Mouse (Mus musculus) CH12.LX (cell line): Measurements from ENCODE around the gene Cyp26a1. TPM values are rescaled to one million over a fixed set of nuclear protein-coding genes. Genes with fewer than 3 reads are reported as not detected.

Experiments
- DNase-seq: peaks from one replicate; pipeline ENCODE4 v3.0.0-alpha.2; 2013; ENCODE audit errors: extremely low read depth
- H3K27ac ChIP-seq: 2 replicates; pipeline ENCODE4 v1.5.1; 2012; ENCODE audit warnings: low read depth, mild to moderate bottlenecking, control low read depth, moderate library complexity; ENCODE audit not compliant: insufficient read depth
- H3K27me3 ChIP-seq: replicated peaks from 2 replicates; pipeline ENCODE3; 2012; ENCODE audit warnings: inconsistent platforms
- H3K36me3 ChIP-seq, 2 experiments: replicated peaks in 1 of 2; 2 replicates each; pipeline versions ENCODE3 to v1.6.1; 2012; ENCODE audit warnings: inconsistent platforms in 1 of 2, low read length in 1 of 2, mild to moderate bottlenecking in 1 of 2, mixed read lengths in 1 of 2, moderate library complexity in 1 of 2; ENCODE audit not compliant: control insufficient read depth in 1 of 2, insufficient read depth in 1 of 2
- H3K4me1 ChIP-seq, 2 experiments: 2 replicates each; pipeline ENCODE4 v1.6.1; 2012; ENCODE audit warnings: inconsistent platforms in 1 of 2, moderate library complexity in 1 of 2; ENCODE audit not compliant: insufficient read depth in 2 of 2, control insufficient read depth in 1 of 2
- H3K4me2 ChIP-seq: 2 replicates; pipeline ENCODE4 v1.6.1; 2012; ENCODE audit warnings: low read depth, mild to moderate bottlenecking, control low read depth; ENCODE audit not compliant: poor library complexity, insufficient read depth, severe bottlenecking
- H3K4me3 ChIP-seq, 3 experiments: fragments of 150-350 bp in 1 of 3; sonication (generic) in 1 of 3; replicated peaks in 1 of 3; 2 replicates each; pipeline versions ENCODE3 to v1.5.1; 2011 to 2012; ENCODE audit warnings: low read depth in 2 of 3, low read length in 2 of 3, mild to moderate bottlenecking in 2 of 3, moderate library complexity in 2 of 3, control low read depth in 1 of 3, improper control_type of control experiment in 1 of 3, inconsistent platforms in 1 of 3, mixed read lengths in 1 of 3; ENCODE audit not compliant: poor library complexity in 1 of 3
- H3K79me2 ChIP-seq: replicated peaks from 2 replicates; pipeline ENCODE4 v1.6.1; 2012; ENCODE audit warnings: mild to moderate bottlenecking, moderate library complexity; ENCODE audit not compliant: control insufficient read depth, poor library complexity, insufficient read depth, severe bottlenecking; ENCODE audit errors: extremely low read depth
- H3K9ac ChIP-seq: 2 replicates; pipeline ENCODE4 v1.6.1; 2012; ENCODE audit warnings: low read depth, mild to moderate bottlenecking, control low read depth, moderate library complexity; ENCODE audit not compliant: insufficient read depth
- H3K9me3 ChIP-seq: replicated peaks from 2 replicates; pipeline ENCODE3; 2012; ENCODE audit warnings: low read length, inconsistent platforms, mixed read lengths
- BHLHE40 ChIP-seq: IDR thresholded peaks from 2 replicates; pipeline ENCODE4 v1.6.1; 2011; ENCODE audit warnings: mild to moderate bottlenecking, low read depth, low read length, improper control_type of control experiment
- CHD2 ChIP-seq: IDR thresholded peaks from 2 replicates; pipeline ENCODE4 v1.6.1; 2011; ENCODE audit warnings: low read length, improper control_type of control experiment
- CTCF ChIP-seq, 2 experiments: IDR thresholded peaks in 1 of 2; conservative IDR thresholded peaks in 1 of 2; 2 replicates each; pipeline ENCODE4 v1.5.1; 2011 to 2012; ENCODE audit warnings: low read depth in 2 of 2, low read length in 2 of 2, improper control_type of control experiment in 1 of 2, inconsistent platforms in 1 of 2, mild to moderate bottlenecking in 1 of 2, moderate library complexity in 1 of 2
- ELF1 ChIP-seq: IDR thresholded peaks from 2 replicates; pipeline ENCODE4 v1.6.1; 2014; ENCODE audit warnings: low read depth, mild to moderate bottlenecking, inconsistent platforms, low read length, improper control_type of control experiment
- GABPA ChIP-seq: IDR thresholded peaks from 2 replicates; pipeline ENCODE4 v1.6.1; 2012; ENCODE audit warnings: low read depth, low read length, improper control_type of control experiment, inconsistent platforms; ENCODE audit not compliant: insufficient replicate concordance
- MAFK ChIP-seq: IDR thresholded peaks from 2 replicates; pipeline ENCODE4 v1.6.1; 2011; ENCODE audit warnings: low read length, improper control_type of control experiment; ENCODE audit not compliant: insufficient replicate concordance
- MAZ ChIP-seq: IDR thresholded peaks from 2 replicates; pipeline ENCODE4 v1.6.1; 2012; ENCODE audit warnings: low read depth, mild to moderate bottlenecking, inconsistent platforms, low read length, improper control_type of control experiment, moderate library complexity
- MXI1 ChIP-seq: IDR thresholded peaks from 2 replicates; pipeline ENCODE4 v1.6.1; 2011; ENCODE audit warnings: mild to moderate bottlenecking, low read depth, low read length, improper control_type of control experiment
- MYC ChIP-seq: IDR thresholded peaks from 2 replicates; pipeline ENCODE4 v1.6.1; 2011; ENCODE audit warnings: low read depth, mild to moderate bottlenecking, improper control_type of control experiment, low read length
- POLR2A ChIP-seq: IDR thresholded peaks from 2 replicates; pipeline ENCODE4 v1.6.1; 2011; ENCODE audit warnings: low read depth, mild to moderate bottlenecking, improper control_type of control experiment, low read length
- POLR2AphosphoS2 ChIP-seq: IDR thresholded peaks from 2 replicates; pipeline ENCODE4 v1.6.1; 2011; ENCODE audit warnings: low read depth, low read length, improper control_type of control experiment
- RCOR1 ChIP-seq: conservative IDR thresholded peaks from 2 replicates; pipeline ENCODE4 v1.6.1; 2012; ENCODE audit warnings: low read depth, mild to moderate bottlenecking, inconsistent platforms, low read length, improper control_type of control experiment
- TCF12 ChIP-seq: IDR thresholded peaks from 2 replicates; pipeline ENCODE4 v1.6.1; 2014; ENCODE audit warnings: low read depth, mild to moderate bottlenecking, inconsistent platforms, low read length, improper control_type of control experiment
- UBTF ChIP-seq: IDR thresholded peaks from 2 replicates; pipeline ENCODE4 v1.6.1; 2012; ENCODE audit warnings: low read depth, mild to moderate bottlenecking, inconsistent platforms, low read length, improper control_type of control experiment, moderate library complexity
- USF1 ChIP-seq: IDR thresholded peaks from 2 replicates; pipeline ENCODE4 v1.6.1; 2014; ENCODE audit warnings: low read depth, mild to moderate bottlenecking, inconsistent platforms, low read length, improper control_type of control experiment
- USF2 ChIP-seq: conservative IDR thresholded peaks from 2 replicates; pipeline ENCODE4 v1.6.1; 2011; ENCODE audit warnings: low read depth, low read length, improper control_type of control experiment
- ZC3H11A ChIP-seq: IDR thresholded peaks from 2 replicates; pipeline ENCODE4 v1.6.1; 2012; ENCODE audit warnings: low read depth, mild to moderate bottlenecking, inconsistent platforms, low read length, improper control_type of control experiment
- ZMIZ1 ChIP-seq: IDR thresholded peaks from 2 replicates; pipeline ENCODE4 v1.6.1; 2012; ENCODE audit warnings: low read depth, mild to moderate bottlenecking, inconsistent platforms, low read length, improper control_type of control experiment
- dilution Hi-C: fragments of 300-500 bp; cut with MboI; formaldehyde crosslinking; loops from 2 replicates; pipeline ENCODE4 v1.14.3; 2020; ENCODE audit warnings: low sequenced_read_pairs; ENCODE audit not compliant: extremely low pct_unique_long_range_greater_than_20kb, extremely low pct_ligation_motif_present
- in situ Hi-C: fragments of 300-500 bp; cut with MboI; formaldehyde crosslinking; loops from 3 replicates; pipeline ENCODE4 v1.14.3; 2019; ENCODE audit warnings: low sequenced_read_pairs, low pct_ligation_motif_present, low pct_unique_long_range_greater_than_20kb, mixed read lengths
- polyA plus RNA-seq: library from polyadenylated mRNA; unstranded; fragments of >175 nt; gene quantifications from 2 replicates; pipeline ENCODE4 v1.2.1, GENCODE M21; 2012; ENCODE audit warnings: low read depth; ENCODE audit not compliant: insufficient read length
- total RNA-seq, 2 experiments: library from RNA; depleted of rRNA; stranded (reverse); fragments of 300-350 nt in 1 of 2; fragments of >200 nt in 1 of 2; gene quantifications; 2 replicates each; pipeline ENCODE4 v1.2.3; 2012 to 2014

The Cyp26a1 gene
- total and polyA plus RNA-seq, 3 experiments, result 0.17 TPM; not detected in 2

- in situ Hi-C loops, result no loop called here
- dilution Hi-C loops, result no loop called here
- DNase-seq, result no peak
- no peaks in the 10 kb centered on the region for H3K27me3 ChIP-seq
- H3K9me3 ChIP-seq, result no peaks in the 10 kb centered on the region
- peaks cover 0 to 5% of the 10 kb centered on the region in 2 experiments; a peak in 1 of 4 replicates for H3K4me1 ChIP-seq
- H3K79me2 ChIP-seq, result no peaks in the 10 kb centered on the region
- H3K4me3 ChIP-seq, result no peak overlapping the region
- no peak overlapping the region for H3K4me2 ChIP-seq
- TF ChIP-seq POLR2AphosphoS2 (no peak), BHLHE40 (no peak), MAZ (no peak), USF2 (no peak), MXI1 (no peak), ELF1 (no peak), CHD2 (no peak), POLR2A (no peak), CTCF (conservative IDR thresholded peaks at IDR 0.05 in 1 of 2, IDR thresholded peaks at IDR 0.05 in 1 of 2; ENCODE audit: low read depth in 2 of 2, low read length in 2 of 2) (no peak), MAFK (no peak), ZMIZ1 (no peak), GABPA (no peak), MYC (no peak)
- TF ChIP-seq, all 38 proteins: peak for 0
- Histone ChIP-seq H3K27ac (no peak overlapping the region), H3K36me3 (peaks cover 0 to 7% of the 10 kb centered on the region in 2 experiments), H3K9ac (no peak overlapping the region)
Observed at GRCm38 (mm10) chr19:37654012-37654411, 43.6 kb upstream of the Cyp26a1 start.

- Histone ChIP-seq H3K27ac (no peak overlapping the region), H3K79me2 (no peaks in the 10 kb centered on the region), H3K4me3 (no peak overlapping the region), H3K4me2 (no peak overlapping the region), H3K9me3 (no peaks in the 10 kb centered on the region), H3K4me1 (peaks cover 0 to 2% of the 10 kb centered on the region in 2 experiments; a peak in 1 of 4 replicates), H3K9ac (no peak overlapping the region), H3K27me3 (no peaks in the 10 kb centered on the region), H3K36me3 (peaks cover 0 to 7% of the 10 kb centered on the region in 2 experiments)
- dilution Hi-C loops (no loop called here), in situ Hi-C loops (no loop called here)
- no peak for DNase-seq
- TF ChIP-seq USF1 (no peak), MAZ (no peak), UBTF (no peak), ZC3H11A (no peak), RCOR1 (no peak), ZMIZ1 (no peak), TCF12 (no peak)
Observed at GRCm38 (mm10) chr19:37656441-37656840, 41.2 kb upstream of the Cyp26a1 start.
